Mouse (Mus musculus) stomach, embryonic 16.5 days (tissue): ENCODE data around the gene Casp6. TPM values are rescaled to one million over a fixed set of nuclear protein-coding genes. Genes with fewer than 3 reads are reported as not detected.

Experiments
- ATAC-seq: fragments of 200-750 bp; cut with Nextera tagmentation; 2 replicates; pipeline ENCODE4 v1.8.0; 2017; ENCODE audit warnings: moderate number of reproducible peaks, moderate TSS enrichment; ENCODE audit not compliant: insufficient read depth, low FRiP score
- H3K27ac ChIP-seq: fragments of 300-500 bp; sonication (generic); 2 replicates; pipeline ENCODE4 v1.5.1; 2014; ENCODE audit warnings: low read length
- H3K27me3 ChIP-seq: fragments of 300-500 bp; sonication (generic); 2 replicates; pipeline ENCODE4 v1.6.1; 2014; ENCODE audit warnings: low read length, control low read depth, mixed read lengths; ENCODE audit not compliant: control insufficient read depth, insufficient read depth
- H3K36me3 ChIP-seq: fragments of 300-500 bp; sonication (generic); 2 replicates; pipeline ENCODE4 v1.6.1; 2014; ENCODE audit warnings: low read length; ENCODE audit not compliant: control insufficient read depth, insufficient read depth
- H3K4me1 ChIP-seq: fragments of 300-500 bp; sonication (generic); 2 replicates; pipeline ENCODE4 v1.6.1; 2014; ENCODE audit warnings: low read length, control low read depth, mixed read lengths; ENCODE audit not compliant: control insufficient read depth, insufficient read depth
- H3K4me2 ChIP-seq: fragments of 300-500 bp; sonication (generic); 2 replicates; pipeline ENCODE4 v1.6.1; 2014; ENCODE audit warnings: low read depth, low read length, mixed read lengths
- H3K4me3 ChIP-seq: fragments of 300-500 bp; sonication (generic); replicated peaks from 2 replicates; pipeline ENCODE4 v1.5.1; 2014; ENCODE audit warnings: mild to moderate bottlenecking, low read length
- H3K9ac ChIP-seq: fragments of 300-500 bp; sonication (generic); 2 replicates; pipeline ENCODE4 v1.6.1; 2014; ENCODE audit warnings: low read length
- H3K9me3 ChIP-seq: fragments of 300-500 bp; sonication (generic); replicated peaks from 2 replicates; pipeline ENCODE4 v1.6.1; 2016; ENCODE audit warnings: low read length, control low read depth; ENCODE audit not compliant: control insufficient read depth
- WGBS: fragments of 180-500 bp; shearing (Covaris S2); extraction: QIAGEN DNeasy Blood & Tissue Kit; methylation state at CpG from one replicate; pipeline ENCODE4 v1.1.7; 2014; 5-methylcytosine and 5-hydroxymethylcytosine counted together
- polyA plus RNA-seq: library from polyadenylated mRNA; unstranded; fragments of >200 nt; fragmentation: Nextera tagmentation; extraction: Ambion mirVana; gene quantifications from 2 replicates; pipeline ENCODE4 v1.2.1, GENCODE M21; 2015

Casp6 gene
- polyA plus RNA-seq, 1 experiment from 2014 or later: 107 TPM

DNA sequence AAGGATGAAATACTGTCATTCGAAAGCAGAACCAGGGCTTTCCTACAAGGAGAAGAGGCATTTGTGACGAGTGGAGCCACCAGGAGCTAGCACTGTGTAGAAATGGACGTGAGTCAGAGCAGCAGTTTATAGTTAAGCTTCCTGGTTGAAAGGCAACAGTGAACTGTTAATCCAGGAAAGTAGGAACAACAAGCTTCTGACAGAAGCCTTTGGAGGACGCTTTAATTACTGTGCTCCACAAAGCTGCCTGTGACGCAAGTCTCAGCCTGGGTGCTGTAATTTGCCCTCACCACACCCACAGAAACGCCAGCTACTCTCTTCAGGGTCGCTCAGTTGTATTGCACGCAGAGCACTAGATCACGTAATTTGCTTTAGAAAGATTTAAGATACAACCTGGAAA, 35.3 kb downstream of the Casp6 start:
- Histone ChIP-seq H3K9me3 (no peaks in the 10 kb centered on the region), H3K27me3 (no peaks in the 10 kb centered on the region), H3K36me3 (no peaks in the 10 kb centered on the region), H3K4me1 (no peaks in the 10 kb centered on the region), H3K9ac (no peak overlapping the region), H3K27ac (no peak overlapping the region; the same call in 1 of the 2 replicates), H3K4me3 (no peak overlapping the region), H3K4me2 (no peak overlapping the region)
- ATAC-seq: no peak
- 51% methylated on average over 9 of the region's 9 CpGs for WGBS

DNA sequence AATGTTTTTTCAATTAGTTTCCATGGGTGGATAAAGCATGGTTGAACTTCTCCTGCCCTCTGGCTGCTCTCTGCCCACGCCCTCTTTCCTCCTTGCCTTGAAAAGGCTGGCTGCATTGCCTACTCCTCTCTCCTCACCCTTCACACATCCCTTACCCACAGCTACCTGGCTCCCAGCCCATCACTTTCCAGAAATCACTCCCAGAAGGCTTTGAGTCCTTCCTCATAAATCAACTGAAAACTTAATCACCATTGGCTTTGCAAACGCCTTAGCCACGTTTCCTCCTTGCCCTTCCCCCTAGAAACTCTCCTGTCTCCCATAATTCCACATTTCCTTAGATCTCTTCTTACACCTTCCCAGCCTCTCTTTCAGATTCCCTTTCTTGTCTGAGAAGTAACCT, 36.6 kb downstream of the Casp6 start:
- Histone ChIP-seq H3K9me3 (no peaks in the 10 kb centered on the region), H3K9ac (no peak overlapping the region), H3K4me2 (no peak overlapping the region), H3K4me3 (no peak overlapping the region), H3K27ac (peak overlapping the region; percentile 42; the same call in 1 of the 2 replicates), H3K36me3 (no peaks in the 10 kb centered on the region), H3K27me3 (no peaks in the 10 kb centered on the region), H3K4me1 (no peaks in the 10 kb centered on the region)
- WGBS: 31% methylated on average over 3 of the region's 3 CpGs
- ATAC-seq: peak; percentile 66; the same call in 1 of the 2 replicates

DNA sequence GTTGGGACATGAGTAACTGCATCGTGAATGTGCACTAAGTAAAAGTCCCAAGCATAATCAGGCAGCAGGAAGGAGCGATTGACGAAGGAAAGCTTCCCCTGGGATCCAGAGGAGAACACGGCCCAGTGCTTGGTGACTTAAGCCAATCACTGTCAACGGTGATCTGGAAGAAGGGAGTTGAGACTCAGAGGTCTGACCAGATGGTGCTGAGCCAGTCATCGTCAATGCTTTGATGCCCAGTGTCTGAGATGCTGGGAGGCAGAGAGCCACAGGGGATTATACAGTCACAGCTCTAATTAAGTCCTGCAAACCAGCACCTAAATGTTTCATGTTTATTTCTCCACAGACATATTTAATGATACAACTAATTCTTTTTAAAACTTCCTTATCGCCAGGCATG, 37.8 kb downstream of the Casp6 start:
- no peak for ATAC-seq
- H3K4me2 ChIP-seq: no peak overlapping the region
- no peak overlapping the region for H3K9ac ChIP-seq
- H3K27ac ChIP-seq: no peak overlapping the region
- H3K36me3 ChIP-seq: no peaks in the 10 kb centered on the region
- H3K9me3 ChIP-seq: no peaks in the 10 kb centered on the region
- H3K27me3 ChIP-seq: no peaks in the 10 kb centered on the region
- WGBS: 74% methylated on average over 7 of the region's 7 CpGs
- H3K4me3 ChIP-seq: no peak overlapping the region
- no peaks in the 10 kb centered on the region for H3K4me1 ChIP-seq

DNA sequence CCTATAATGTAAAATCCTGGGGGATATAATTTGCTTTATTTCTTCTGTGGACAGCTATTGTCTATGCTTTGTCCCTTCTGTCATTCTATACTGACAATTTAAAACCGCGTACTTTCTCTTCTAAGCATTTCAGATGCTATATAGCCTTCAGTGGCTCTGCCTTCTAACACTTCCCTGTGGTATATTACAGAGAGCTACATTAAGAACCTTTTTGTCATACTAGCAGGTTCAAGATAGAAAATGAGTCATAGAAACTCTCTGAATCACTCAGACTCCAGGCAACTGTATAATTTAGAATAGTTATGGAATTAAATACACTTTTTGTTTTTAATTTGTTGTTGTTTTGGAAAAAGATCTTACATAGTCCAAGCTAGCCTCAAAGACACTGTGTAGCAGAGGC, 39.6 kb downstream of the Casp6 start:
- WGBS: 88% methylated on average over 2 of the region's 2 CpGs
- no peaks in the 10 kb centered on the region for H3K36me3 ChIP-seq
- no peak for ATAC-seq

DNA sequence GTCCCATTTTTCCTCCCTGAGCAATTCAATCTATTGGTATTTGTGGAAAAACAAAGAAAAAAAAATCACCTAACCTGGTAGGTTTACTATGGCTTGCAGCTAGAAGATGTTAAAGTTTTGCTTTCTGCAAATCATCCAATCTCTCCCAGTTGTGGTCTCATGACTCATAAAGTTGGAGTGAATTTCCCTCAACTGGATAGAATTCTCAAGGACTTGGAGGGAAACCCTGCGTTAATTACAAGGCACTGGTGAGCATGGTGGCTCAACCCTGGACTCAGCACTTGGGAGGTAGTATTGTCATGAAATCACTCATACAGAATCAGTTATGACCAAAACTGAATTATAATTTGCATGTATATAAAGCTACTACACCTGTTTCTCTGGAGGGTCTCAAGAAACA, 40.1 kb downstream of the Casp6 start:
- Histone ChIP-seq H3K4me1 (no peaks in the 10 kb centered on the region), H3K9ac (no peak overlapping the region), H3K27me3 (no peaks in the 10 kb centered on the region), H3K9me3 (no peaks in the 10 kb centered on the region), H3K36me3 (no peaks in the 10 kb centered on the region), H3K27ac (no peak overlapping the region), H3K4me3 (no peak overlapping the region), H3K4me2 (no peak overlapping the region)
- ATAC-seq: no peak
- WGBS: 89% methylated on average over 1 of the region's 1 CpGs

More for the DNA sequence above, 39.6 kb downstream of the Casp6 start:
- Histone ChIP-seq H3K4me3 (no peak overlapping the region), H3K9ac (no peak overlapping the region), H3K27ac (no peak overlapping the region), H3K4me2 (no peak overlapping the region), H3K27me3 (no peaks in the 10 kb centered on the region), H3K9me3 (no peaks in the 10 kb centered on the region), H3K4me1 (no peaks in the 10 kb centered on the region)

DNA sequence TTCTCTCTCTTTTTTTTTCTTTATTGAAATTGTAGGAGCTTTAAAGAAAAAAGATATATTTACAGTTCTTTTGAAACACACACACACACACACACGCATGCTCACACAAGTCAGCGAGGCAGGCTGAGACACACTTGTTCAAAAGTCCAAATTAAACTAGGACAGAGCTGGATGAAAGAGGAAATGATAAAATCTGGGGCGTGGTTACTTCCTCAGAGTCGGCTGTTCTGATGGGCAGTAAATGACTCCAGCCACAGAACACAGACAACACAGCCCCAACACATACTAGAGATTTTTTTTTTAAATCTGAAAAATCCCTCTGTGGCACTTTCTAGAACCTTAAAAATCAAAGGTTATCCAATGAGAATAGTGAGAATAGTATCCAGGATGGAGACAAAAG, 42.6 kb downstream of the Casp6 start:
- Histone ChIP-seq H3K27me3 (no peaks in the 10 kb centered on the region), H3K4me1 (no peaks in the 10 kb centered on the region), H3K36me3 (no peaks in the 10 kb centered on the region), H3K4me3 (no peak overlapping the region), H3K9me3 (no peaks in the 10 kb centered on the region), H3K27ac (no peak overlapping the region), H3K9ac (no peak overlapping the region), H3K4me2 (no peak overlapping the region)
- WGBS: 55% methylated on average over 4 of the region's 4 CpGs
- ATAC-seq: no peak

DNA sequence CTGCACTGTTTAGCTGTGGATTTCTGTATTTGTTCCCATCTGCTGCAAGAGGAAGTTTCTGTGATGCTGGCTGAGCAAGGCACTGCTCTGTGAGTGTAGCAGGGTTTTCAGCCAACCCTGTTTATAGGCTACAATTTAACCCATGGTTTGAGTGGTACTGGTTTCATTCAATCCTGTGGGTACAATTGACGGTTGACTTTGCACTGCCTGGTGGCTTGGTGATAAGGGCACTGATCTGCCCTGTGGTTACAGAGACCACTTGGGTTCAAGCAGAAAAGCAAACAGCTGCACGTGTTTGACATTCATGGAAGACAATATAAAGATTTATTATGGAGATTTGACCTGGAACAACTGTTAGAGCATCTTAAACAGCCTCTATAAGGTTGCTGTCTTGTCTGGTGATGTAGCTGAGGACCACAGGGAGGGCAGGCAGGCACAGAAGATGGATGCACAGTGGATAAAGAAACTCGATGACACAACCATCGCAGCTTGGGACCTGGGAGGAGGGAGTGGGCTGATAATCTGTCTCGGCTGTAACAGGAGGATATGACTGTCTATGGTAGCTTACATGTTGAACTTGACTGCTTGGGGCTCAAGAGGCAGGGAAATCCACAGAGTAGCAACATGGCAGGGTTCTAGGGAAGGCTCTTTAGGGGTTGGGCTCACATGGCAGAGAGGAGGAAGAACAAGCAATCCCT, 45.1 kb downstream of the Casp6 start:
- 50% methylated on average over 5 of the region's 5 CpGs for WGBS
- H3K4me1 ChIP-seq: no peaks in the 10 kb centered on the region
- H3K9me3 ChIP-seq: no peaks in the 10 kb centered on the region
- H3K27me3 ChIP-seq: no peaks in the 10 kb centered on the region
- H3K9ac ChIP-seq: no peak overlapping the region
- no peak overlapping the region for H3K27ac ChIP-seq
- H3K4me2 ChIP-seq: no peak overlapping the region
- ATAC-seq: no peak
- no peaks in the 10 kb centered on the region for H3K36me3 ChIP-seq
- no peak overlapping the region for H3K4me3 ChIP-seq

DNA sequence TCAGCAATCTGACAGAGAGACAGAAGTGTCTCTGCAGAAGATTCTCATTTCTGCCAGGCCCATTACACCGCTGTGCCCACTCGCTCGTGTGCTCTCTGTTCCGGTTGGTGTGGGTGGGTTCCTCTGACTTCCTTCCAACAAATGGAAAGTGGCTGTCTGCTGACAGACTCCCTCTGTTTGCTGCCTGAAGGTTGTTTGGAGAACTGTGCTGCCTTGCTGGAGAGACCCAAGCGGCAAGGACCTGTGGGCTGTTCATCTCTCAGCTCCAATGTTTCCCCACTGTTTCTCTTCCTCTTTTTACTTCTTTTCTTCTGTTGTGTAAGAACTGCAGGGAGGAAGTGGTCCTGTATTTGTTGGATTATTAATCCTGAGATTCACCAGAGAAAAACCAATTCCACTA, 47.1 kb downstream of the Casp6 start:
- Histone ChIP-seq H3K36me3 (no peaks in the 10 kb centered on the region), H3K9me3 (no peaks in the 10 kb centered on the region), H3K4me2 (no peak overlapping the region), H3K27ac (no peak overlapping the region), H3K27me3 (no peaks in the 10 kb centered on the region), H3K9ac (no peak overlapping the region), H3K4me1 (no peaks in the 10 kb centered on the region), H3K4me3 (no peak overlapping the region)
- ATAC-seq: no peak
- 84% methylated on average over 5 of the region's 5 CpGs for WGBS

DNA sequence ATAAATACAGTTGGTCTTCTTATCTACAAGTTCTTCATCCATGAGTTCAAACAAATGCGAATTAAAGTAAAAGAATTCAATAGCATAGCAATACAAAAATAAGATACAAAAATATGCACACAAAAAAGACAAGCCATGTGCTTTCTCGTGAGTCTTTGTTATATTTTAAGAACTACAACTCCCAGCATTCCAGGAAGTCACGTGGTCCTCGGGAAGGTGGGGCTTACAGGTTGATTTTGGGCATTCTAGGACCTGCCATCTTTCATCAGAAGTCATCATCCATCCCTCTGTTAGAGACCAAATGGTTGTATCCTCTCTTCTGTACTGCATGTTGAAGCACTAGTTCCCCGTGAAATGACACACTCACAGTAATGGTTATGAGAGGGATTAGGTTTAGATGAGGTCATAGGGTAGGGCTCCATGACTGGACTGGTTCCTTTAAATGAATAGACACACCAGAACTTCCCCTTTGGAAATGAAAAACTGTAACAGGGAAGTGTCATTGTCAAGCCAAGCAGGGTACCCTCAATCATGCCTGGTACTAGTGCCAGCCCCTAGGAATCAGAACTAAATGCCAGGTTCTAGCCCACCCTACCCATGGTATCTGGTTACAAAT, 48.0 kb downstream of the Casp6 start:
- Histone ChIP-seq H3K4me3 (no peak overlapping the region), H3K9me3 (no peaks in the 10 kb centered on the region), H3K36me3 (no peaks in the 10 kb centered on the region), H3K27ac (no peak overlapping the region), H3K4me1 (no peaks in the 10 kb centered on the region), H3K27me3 (no peaks in the 10 kb centered on the region), H3K4me2 (no peak overlapping the region), H3K9ac (no peak overlapping the region)
- no peak for ATAC-seq
- WGBS: 81% methylated on average over 5 of the region's 5 CpGs
